Mouse (Mus musculus) kidney, embryonic 16.5 days (tissue): ENCODE data around the gene Lrrc4c. TPM values are rescaled to one million over a fixed set of nuclear protein-coding genes. Genes with fewer than 3 reads are reported as not detected.

Source experiments
- ATAC-seq: fragments of 200-750 bp; cut with Nextera tagmentation; 2 replicates; pipeline ENCODE4 v1.8.0; 2017; ENCODE audit warnings: moderate TSS enrichment; ENCODE audit not compliant: low FRiP score, low TSS enrichment
- H3K27ac ChIP-seq: fragments of 300-500 bp; sonication (generic); 2 replicates; pipeline ENCODE4 v1.5.1; 2014; ENCODE audit warnings: low read length
- H3K27me3 ChIP-seq: fragments of 300-500 bp; sonication (generic); 2 replicates; pipeline ENCODE4 v1.6.1; 2014; ENCODE audit warnings: low read length, control low read depth, mixed read lengths; ENCODE audit not compliant: insufficient read depth
- H3K36me3 ChIP-seq: fragments of 300-500 bp; sonication (generic); 2 replicates; pipeline ENCODE4 v1.6.1; 2014; ENCODE audit warnings: low read length, control low read depth, mixed read lengths; ENCODE audit not compliant: insufficient read depth
- H3K4me1 ChIP-seq: fragments of 300-500 bp; sonication (generic); 2 replicates; pipeline ENCODE4 v1.6.1; 2014; ENCODE audit warnings: low read length, control low read depth, mixed read lengths; ENCODE audit not compliant: insufficient read depth
- H3K4me2 ChIP-seq: fragments of 300-500 bp; sonication (generic); replicated peaks from 2 replicates; pipeline ENCODE4 v1.6.1; 2014; ENCODE audit warnings: low read depth, low read length
- H3K4me3 ChIP-seq: fragments of 300-500 bp; sonication (generic); 2 replicates; pipeline ENCODE4 v1.5.1; 2014; ENCODE audit warnings: mild to moderate bottlenecking, low read length
- H3K9ac ChIP-seq: fragments of 300-500 bp; sonication (generic); replicated peaks from 2 replicates; pipeline ENCODE4 v1.6.1; 2014; ENCODE audit warnings: low read length
- H3K9me3 ChIP-seq: fragments of 300-500 bp; sonication (generic); 2 replicates; pipeline ENCODE4 v1.6.1; 2016; ENCODE audit warnings: low read length, control low read depth
- WGBS: fragments of 180-500 bp; shearing (Covaris S2); extraction: QIAGEN DNeasy Blood & Tissue Kit; methylation state at CpG from one replicate; pipeline ENCODE4 v1.1.7; 2014; 5-methylcytosine and 5-hydroxymethylcytosine counted together
- polyA plus RNA-seq: library from polyadenylated mRNA; unstranded; fragments of >200 nt; fragmentation: Nextera tagmentation; extraction: Ambion mirVana; gene quantifications from 2 replicates; pipeline ENCODE4 v1.2.1, GENCODE M21; 2015

The Lrrc4c gene
- polyA plus RNA-seq, 1 experiment from 2014 or later = 0.69 TPM

- H3K27me3 ChIP-seq = no peaks in the 10 kb centered on the region
- H3K4me1 ChIP-seq = no peaks in the 10 kb centered on the region
- H3K9me3 ChIP-seq = no peaks in the 10 kb centered on the region
- no peaks in the 10 kb centered on the region for H3K36me3 ChIP-seq
- no peak overlapping the region for H3K9ac ChIP-seq
- H3K4me2 ChIP-seq = no peak overlapping the region
- no peak overlapping the region for H3K27ac ChIP-seq
- no peak for ATAC-seq
- no peak overlapping the region for H3K4me3 ChIP-seq
Observed at GRCm38 (mm10) chr2:96755066-96755465, 437.1 kb downstream of the Lrrc4c start.

- H3K9ac ChIP-seq = no peak overlapping the region
- H3K4me2 ChIP-seq = no peak overlapping the region
- no peaks in the 10 kb centered on the region for H3K4me1 ChIP-seq
- H3K4me3 ChIP-seq = no peak overlapping the region
- H3K36me3 ChIP-seq = no peaks in the 10 kb centered on the region
- ATAC-seq = no peak
- 59% methylated on average over 1 of the region's 1 CpGs for WGBS
- H3K9me3 ChIP-seq = no peaks in the 10 kb centered on the region
- H3K27me3 ChIP-seq = no peaks in the 10 kb centered on the region
- H3K27ac ChIP-seq = no peak overlapping the region
Observed at GRCm38 (mm10) chr2:96757701-96758100, 439.7 kb downstream of the Lrrc4c start.

DNA sequence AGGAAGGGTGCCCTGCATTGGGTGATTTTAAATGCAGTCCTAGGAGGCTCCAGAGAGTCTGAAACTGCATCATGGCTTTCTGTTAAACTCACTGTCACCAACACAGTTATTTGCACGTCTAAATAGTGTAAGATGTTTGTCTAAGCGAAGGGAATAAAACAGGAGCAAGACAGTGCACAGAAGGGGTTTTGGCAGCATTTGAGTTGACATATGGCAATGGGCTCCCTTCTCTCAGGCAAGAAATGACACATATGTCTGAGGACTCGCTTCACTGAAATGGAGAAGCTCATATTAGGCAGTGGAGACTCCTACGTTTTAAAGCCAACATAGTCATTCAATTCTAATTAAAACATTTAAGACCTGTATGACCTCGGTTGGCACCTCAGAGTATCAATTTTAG lies 445.6 kb downstream of the Lrrc4c start:
- Histone ChIP-seq H3K27me3 (no peaks in the 10 kb centered on the region), H3K27ac (no peak overlapping the region), H3K4me1 (no peaks in the 10 kb centered on the region), H3K9ac (no peak overlapping the region), H3K9me3 (no peaks in the 10 kb centered on the region), H3K4me3 (no peak overlapping the region), H3K36me3 (no peaks in the 10 kb centered on the region), H3K4me2 (no peak overlapping the region)
- WGBS = 32% methylated on average over 5 of the region's 5 CpGs
- 0 out of 2 replicates have a peak, but pooled peaks have one; percentile 59 for ATAC-seq

- no peak overlapping the region for H3K4me3 ChIP-seq
- H3K27me3 ChIP-seq = no peaks in the 10 kb centered on the region
- no peaks in the 10 kb centered on the region for H3K4me1 ChIP-seq
- no peak for ATAC-seq
- no peak overlapping the region for H3K9ac ChIP-seq
- H3K9me3 ChIP-seq = no peaks in the 10 kb centered on the region
- H3K4me2 ChIP-seq = no peak overlapping the region
- no peak overlapping the region for H3K27ac ChIP-seq
- H3K36me3 ChIP-seq = no peaks in the 10 kb centered on the region
Observed at GRCm38 (mm10) chr2:96775376-96775775, 457.4 kb downstream of the Lrrc4c start.

DNA sequence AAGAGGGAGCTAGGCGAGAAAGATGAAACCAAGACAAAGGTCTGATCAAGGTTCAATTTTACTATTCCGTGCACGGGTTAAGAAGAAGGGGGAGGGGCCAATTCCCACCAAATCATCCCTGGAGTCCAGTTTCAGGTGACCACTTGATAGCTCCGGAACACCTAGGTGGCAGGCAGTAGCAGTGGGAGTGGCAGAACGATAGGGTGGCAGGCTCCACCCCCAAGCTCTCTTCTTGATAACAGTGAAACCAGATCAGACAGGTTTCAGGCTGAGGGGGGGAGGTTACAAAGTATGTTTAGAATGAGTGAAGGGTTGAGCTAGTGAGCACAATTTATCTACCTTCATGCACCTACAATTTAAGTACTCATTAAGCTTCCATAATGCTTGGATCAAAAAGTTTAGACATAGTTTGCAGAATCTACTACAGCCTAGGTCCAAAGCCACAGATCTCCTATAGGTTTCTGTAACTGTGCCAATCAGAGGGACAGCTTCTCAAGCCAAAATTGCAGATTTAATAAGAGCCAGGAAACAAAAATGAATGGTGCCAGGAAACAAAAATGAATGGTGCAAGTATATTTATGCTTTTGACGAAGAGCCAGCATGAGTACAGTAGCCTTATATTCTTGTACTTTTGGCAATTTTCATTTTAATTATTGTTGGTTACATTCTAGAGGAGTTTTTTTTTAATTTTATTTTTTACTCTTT lies 478.9 kb downstream of the Lrrc4c start:
- Histone ChIP-seq H3K27ac (no peak overlapping the region), H3K4me1 (no peaks in the 10 kb centered on the region), H3K9me3 (no peaks in the 10 kb centered on the region), H3K4me3 (no peak overlapping the region), H3K4me2 (no peak overlapping the region), H3K27me3 (no peaks in the 10 kb centered on the region), H3K36me3 (no peaks in the 10 kb centered on the region), H3K9ac (no peak overlapping the region)
- 32% methylated on average over 6 of the region's 6 CpGs for WGBS
- ATAC-seq = no peak

DNA sequence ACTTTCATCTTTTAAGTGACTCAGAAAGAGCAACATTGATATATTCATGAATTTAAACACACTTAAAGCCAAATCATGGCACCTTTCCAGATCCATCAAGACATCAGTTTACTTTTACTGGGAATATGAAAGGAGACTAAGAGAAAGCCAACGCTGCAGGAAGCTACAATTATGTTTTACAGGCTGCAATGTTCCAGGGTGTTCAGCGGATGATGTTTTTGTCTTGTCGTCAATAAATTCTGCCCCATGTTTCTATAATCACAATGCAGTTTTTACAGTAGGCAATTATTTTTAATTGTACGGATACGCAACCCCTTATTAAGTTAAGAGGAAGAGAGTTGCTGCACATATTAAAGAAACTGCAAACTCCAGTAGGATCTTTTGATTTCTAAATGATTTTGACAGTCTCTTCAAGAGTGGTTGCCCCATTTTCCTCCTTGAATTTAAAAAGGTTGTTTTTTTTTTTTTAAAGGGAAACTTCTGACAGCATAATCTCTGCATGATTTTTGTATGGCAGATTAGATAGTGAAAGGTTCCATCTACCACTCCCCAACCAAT lies 532.9 kb downstream of the Lrrc4c start:
- Histone ChIP-seq H3K4me1 (no peaks in the 10 kb centered on the region), H3K9ac (no peak overlapping the region), H3K4me2 (no peak overlapping the region), H3K9me3 (no peaks in the 10 kb centered on the region), H3K4me3 (no peak overlapping the region), H3K27me3 (no peaks in the 10 kb centered on the region), H3K27ac (no peak overlapping the region), H3K36me3 (no peaks in the 10 kb centered on the region)
- 87% methylated on average over 5 of the region's 5 CpGs for WGBS
- ATAC-seq = no peak

DNA sequence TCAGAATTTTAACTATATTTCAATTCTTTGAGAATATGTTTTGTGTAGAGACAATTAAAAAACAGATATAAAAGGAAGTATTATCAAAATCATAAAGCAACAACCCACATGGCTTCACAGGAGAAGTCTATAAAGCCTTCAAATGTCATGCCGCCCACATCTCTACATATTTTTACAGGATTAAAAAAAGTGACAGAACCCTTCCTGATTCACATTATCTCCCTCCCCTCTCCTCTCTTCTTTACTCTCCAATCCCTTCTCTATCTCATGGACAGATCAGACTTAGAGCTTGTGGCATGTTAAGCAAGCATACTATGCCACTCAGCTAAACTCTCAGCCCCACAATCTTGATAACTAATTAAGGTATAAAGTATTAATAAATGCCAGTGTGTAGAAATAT lies 535.8 kb downstream of the Lrrc4c start:
- no peak overlapping the region for H3K4me3 ChIP-seq
- no peaks in the 10 kb centered on the region for H3K27me3 ChIP-seq
- 91% methylated on average over 1 of the region's 1 CpGs for WGBS
- no peak for ATAC-seq
- no peak overlapping the region for H3K4me2 ChIP-seq
- H3K9ac ChIP-seq = no peak overlapping the region
- no peak overlapping the region for H3K27ac ChIP-seq
- no peaks in the 10 kb centered on the region for H3K4me1 ChIP-seq
- H3K36me3 ChIP-seq = no peaks in the 10 kb centered on the region
- H3K9me3 ChIP-seq = no peaks in the 10 kb centered on the region

DNA sequence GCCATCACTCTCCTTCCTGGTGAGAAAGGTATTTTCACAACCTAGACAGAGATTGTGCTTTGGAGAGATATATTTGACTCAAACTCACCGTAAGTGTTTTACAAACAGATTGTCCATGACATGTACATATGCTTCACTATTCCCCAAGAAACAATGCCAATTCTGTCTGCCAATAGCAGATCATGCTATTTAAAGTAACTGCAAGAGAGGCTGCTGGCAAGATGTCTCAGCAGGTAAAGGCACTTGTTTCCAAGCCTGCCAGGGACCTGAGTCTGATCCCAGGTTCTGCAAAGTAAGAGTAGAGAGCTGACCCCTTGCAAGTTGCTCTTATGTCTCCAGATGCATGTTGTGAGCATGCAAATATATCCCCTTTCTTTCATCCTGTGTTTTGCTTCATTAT lies 558.1 kb downstream of the Lrrc4c start:
- Histone ChIP-seq H3K36me3 (no peaks in the 10 kb centered on the region), H3K9me3 (no peaks in the 10 kb centered on the region), H3K4me2 (no peak overlapping the region), H3K27me3 (no peaks in the 10 kb centered on the region), H3K27ac (no peak overlapping the region), H3K9ac (no peak overlapping the region), H3K4me3 (no peak overlapping the region), H3K4me1 (no peaks in the 10 kb centered on the region)
- 95% methylated on average over 1 of the region's 1 CpGs for WGBS
- no peak for ATAC-seq

- Histone ChIP-seq H3K9ac (no peak overlapping the region), H3K27ac (no peak overlapping the region), H3K9me3 (no peaks in the 10 kb centered on the region), H3K4me2 (no peak overlapping the region), H3K4me1 (no peaks in the 10 kb centered on the region), H3K4me3 (no peak overlapping the region), H3K36me3 (no peaks in the 10 kb centered on the region), H3K27me3 (no peaks in the 10 kb centered on the region)
- ATAC-seq = no peak
- 79% methylated on average over 3 of the region's 3 CpGs for WGBS
Observed at GRCm38 (mm10) chr2:96949531-96949930, 631.6 kb downstream of the Lrrc4c start.

GRCm38 (mm10) chr2:96999521-96999920 lies 681.6 kb downstream of the Lrrc4c start:
- no peak overlapping the region for H3K9ac ChIP-seq
- H3K4me2 ChIP-seq = no peak overlapping the region
- no peaks in the 10 kb centered on the region for H3K27me3 ChIP-seq
- no peaks in the 10 kb centered on the region for H3K36me3 ChIP-seq
- ATAC-seq = no peak
- no peaks in the 10 kb centered on the region for H3K4me1 ChIP-seq
- H3K4me3 ChIP-seq = no peak overlapping the region
- no peaks in the 10 kb centered on the region for H3K9me3 ChIP-seq
- H3K27ac ChIP-seq = no peak overlapping the region
